Mouse (Mus musculus) heart, embryonic 14.5 days (tissue): ENCODE results near the gene Atp1a2. TPM values are rescaled to one million over a fixed set of nuclear protein-coding genes. Genes with fewer than 3 reads are reported as not detected.
A peak's percentile ranks its signal among the peaks of the same experiment; 100 is the strongest.

ENCODE experiments used
- ATAC-seq: fragments of 200-750 bp; cut with Nextera tagmentation; 2 replicates; pipeline ENCODE4 v1.8.0; 2017; ENCODE audit warnings: low read depth, moderate TSS enrichment; ENCODE audit not compliant: insufficient number of reproducible peaks, insufficient read depth, low FRiP score
- H3K27ac ChIP-seq, 2 experiments: fragments of 200-500 bp in 1 of 2; fragments of 300-500 bp in 1 of 2; sonication (generic) in 1 of 2; replicated peaks in 1 of 2; 2 replicates each; pipeline ENCODE4 v1.5.1; 2012 to 2014; ENCODE audit warnings: low read depth in 2 of 2, low read length in 2 of 2, control low read depth in 1 of 2, mild to moderate bottlenecking in 1 of 2, mixed read lengths in 1 of 2; ENCODE audit not compliant: control insufficient read depth in 1 of 2, insufficient read depth in 1 of 2
- H3K27me3 ChIP-seq: fragments of 300-500 bp; sonication (generic); 2 replicates; pipeline ENCODE4 v1.6.1; 2014; ENCODE audit warnings: mild to moderate bottlenecking, low read length, control low read depth; ENCODE audit not compliant: control insufficient read depth, insufficient read depth
- H3K36me3 ChIP-seq: fragments of 300-500 bp; sonication (generic); 2 replicates; pipeline ENCODE4 v1.6.1; 2014; ENCODE audit warnings: mild to moderate bottlenecking, control low read depth, low read length, mixed read lengths; ENCODE audit not compliant: control insufficient read depth, insufficient read depth
- H3K4me1 ChIP-seq, 2 experiments: fragments of 200-500 bp in 1 of 2; fragments of 300-500 bp in 1 of 2; sonication (generic) in 1 of 2; 2 replicates each; pipeline ENCODE4 v1.6.1; 2012 to 2014; ENCODE audit warnings: low read length in 2 of 2, control low read depth in 1 of 2, mixed read lengths in 1 of 2; ENCODE audit not compliant: control insufficient read depth in 2 of 2, insufficient read depth in 2 of 2
- H3K4me2 ChIP-seq: fragments of 300-500 bp; sonication (generic); 2 replicates; pipeline ENCODE4 v1.6.1; 2014; ENCODE audit warnings: mild to moderate bottlenecking, low read length
- H3K4me3 ChIP-seq, 2 experiments: fragments of 200-500 bp in 1 of 2; fragments of 300-500 bp in 1 of 2; sonication (generic) in 1 of 2; 2 replicates each; pipeline ENCODE4 v1.5.1; 2012 to 2014; ENCODE audit warnings: low read length in 2 of 2, mild to moderate bottlenecking in 2 of 2, control low read depth in 1 of 2, low read depth in 1 of 2, moderate library complexity in 1 of 2; ENCODE audit not compliant: control insufficient read depth in 1 of 2, insufficient read depth in 1 of 2
- H3K9ac ChIP-seq: fragments of 300-500 bp; sonication (generic); 2 replicates; pipeline ENCODE4 v1.6.1; 2014; ENCODE audit warnings: mild to moderate bottlenecking, low read length
- H3K9me3 ChIP-seq: fragments of 300-500 bp; sonication (generic); 2 replicates; pipeline ENCODE4 v1.6.1; 2016; ENCODE audit warnings: low read length, control low read depth; ENCODE audit not compliant: control insufficient read depth
- WGBS: fragments of 180-500 bp; shearing (Covaris S2); extraction: QIAGEN DNeasy Blood & Tissue Kit; methylation state at CpG from one replicate; pipeline ENCODE4 v1.1.7; 2014; 5-methylcytosine and 5-hydroxymethylcytosine counted together
- polyA plus RNA-seq: library from polyadenylated mRNA; unstranded; fragments of >200 nt; fragmentation: Nextera tagmentation; extraction: Ambion mirVana; gene quantifications from 2 replicates; pipeline ENCODE4 v1.2.1, GENCODE M21; 2014

Atp1a2 gene
- polyA plus RNA-seq, 1 experiment from 2014 or later = 7.3 TPM

DNA sequence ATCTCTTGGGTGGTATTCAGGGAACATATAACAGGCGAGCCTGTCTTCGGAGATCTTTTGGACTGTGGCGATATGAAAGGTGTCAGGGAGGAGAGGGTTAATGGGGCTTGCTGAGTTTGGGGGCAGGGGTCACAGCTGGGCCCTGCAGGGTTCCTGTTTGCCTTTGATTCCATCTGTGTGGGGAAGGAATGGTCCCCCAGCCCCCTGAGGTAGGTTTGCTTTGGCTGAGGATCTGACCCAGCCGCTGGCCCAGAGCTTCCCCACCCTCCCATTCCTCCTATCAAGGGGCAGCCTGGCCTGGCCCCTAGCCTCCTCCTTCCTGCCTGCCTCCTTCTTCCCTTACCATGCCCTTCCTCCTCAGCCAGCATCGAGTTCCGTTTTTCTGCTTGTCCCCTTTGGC, 5.0 kb upstream of the Atp1a2 start:
- ATAC-seq = no peak
- H3K4me3 ChIP-seq = no peak overlapping the region

DNA sequence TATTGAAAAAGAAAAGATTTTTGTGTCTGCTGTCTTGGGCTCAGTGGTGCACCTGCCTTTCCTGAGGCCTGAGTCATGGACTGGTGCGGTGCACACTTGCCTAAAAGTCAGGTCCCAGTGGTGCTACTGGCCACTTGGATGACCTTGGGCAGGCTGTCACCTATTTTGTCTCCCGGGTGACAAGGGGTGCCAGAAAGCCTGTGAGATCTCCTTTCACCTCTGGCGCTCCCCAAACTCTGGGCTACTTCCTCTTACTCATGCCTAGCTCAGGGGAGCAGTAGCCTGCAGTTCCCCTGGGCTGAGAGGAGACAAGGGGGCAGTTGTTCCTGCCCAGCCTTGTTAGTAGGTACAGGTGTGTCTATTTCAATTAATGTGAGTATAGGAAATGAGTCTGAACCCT, 4.4 kb upstream of the Atp1a2 start:
- Histone ChIP-seq H3K9ac (no peak overlapping the region), H3K27ac (no peak overlapping the region), H3K4me3 (no peak overlapping the region), H3K36me3 (no peaks in the 10 kb centered on the region), H3K4me1 (peaks cover 37 to 46% of the 10 kb centered on the region in 2 experiments), H3K4me2 (no peak overlapping the region), H3K9me3 (no peaks in the 10 kb centered on the region), H3K27me3 (no peaks in the 10 kb centered on the region)
- no peak for ATAC-seq
- WGBS = 67% methylated on average over 3 of the region's 3 CpGs

More for the DNA sequence above, 5.0 kb upstream of the Atp1a2 start:
- Histone ChIP-seq H3K4me2 (no peak overlapping the region), H3K27ac (no peak overlapping the region), H3K36me3 (no peaks in the 10 kb centered on the region), H3K9me3 (no peaks in the 10 kb centered on the region), H3K4me1 (peaks cover 33 to 44% of the 10 kb centered on the region in 2 experiments), H3K27me3 (no peaks in the 10 kb centered on the region), H3K9ac (no peak overlapping the region)
- WGBS = 39% methylated on average over 6 of the region's 6 CpGs

DNA sequence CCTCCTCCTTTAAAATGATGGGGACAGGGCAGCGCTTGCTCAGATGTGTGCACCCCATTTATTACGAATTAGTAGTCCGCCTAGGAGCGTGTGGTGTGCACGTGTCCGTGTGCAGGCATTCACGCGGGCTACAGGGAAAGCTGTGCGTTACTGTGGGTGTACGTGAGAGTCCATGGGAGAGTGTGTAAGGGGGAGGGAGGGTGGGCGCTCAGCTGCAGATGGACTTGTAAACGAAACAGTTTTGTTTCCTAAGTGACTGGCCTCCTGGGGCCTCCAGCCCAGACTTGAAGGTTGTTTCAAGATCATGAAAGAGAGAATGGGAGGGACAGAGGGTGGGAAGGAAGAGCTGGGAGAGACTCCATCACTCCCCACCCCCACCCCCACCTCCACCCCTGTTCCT, 3.3 kb upstream of the Atp1a2 start:
- Histone ChIP-seq H3K27me3 (no peaks in the 10 kb centered on the region), H3K36me3 (no peaks in the 10 kb centered on the region), H3K9ac (no peak overlapping the region), H3K4me3 (no peak overlapping the region), H3K27ac (peak overlapping the region in 1 of 2 experiments; percentile 34; a peak in 2 of 4 replicates), H3K4me1 (peaks cover 49 to 57% of the 10 kb centered on the region in 2 experiments), H3K9me3 (no peaks in the 10 kb centered on the region), H3K4me2 (no peak overlapping the region)
- ATAC-seq = no peak
- 48% methylated on average over 12 of the region's 12 CpGs for WGBS

DNA sequence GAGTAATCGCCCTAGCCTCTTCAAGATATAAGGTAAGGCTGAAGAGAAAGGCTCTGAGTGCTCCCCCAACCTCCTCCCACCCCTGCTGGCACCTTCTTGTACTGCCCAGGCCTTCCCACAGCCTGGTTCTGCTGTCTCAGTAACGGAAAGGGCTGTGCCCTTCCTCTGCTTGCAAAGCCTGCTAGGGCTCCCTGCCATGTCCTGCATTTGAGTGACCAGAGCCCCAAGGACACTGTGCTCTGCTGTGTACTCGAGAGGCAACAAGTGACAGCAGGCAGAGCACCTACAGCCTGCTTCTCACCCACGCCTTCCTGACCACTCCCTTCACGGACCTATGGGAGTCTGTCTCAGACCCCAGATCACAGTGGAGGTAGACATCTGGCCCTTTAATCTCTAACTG, 2.4 kb upstream of the Atp1a2 start:
- Histone ChIP-seq H3K27ac (peak overlapping the region; percentile 34 to 67), H3K4me2 (no peak overlapping the region), H3K4me3 (no peak overlapping the region), H3K36me3 (no peaks in the 10 kb centered on the region), H3K9ac (peak overlapping the region; percentile 18; the same call in 1 of the 2 replicates), H3K4me1 (peaks cover 56 to 66% of the 10 kb centered on the region in 2 experiments), H3K27me3 (no peaks in the 10 kb centered on the region), H3K9me3 (no peaks in the 10 kb centered on the region)
- 35% methylated on average over 5 of the region's 5 CpGs for WGBS
- no peak for ATAC-seq

DNA sequence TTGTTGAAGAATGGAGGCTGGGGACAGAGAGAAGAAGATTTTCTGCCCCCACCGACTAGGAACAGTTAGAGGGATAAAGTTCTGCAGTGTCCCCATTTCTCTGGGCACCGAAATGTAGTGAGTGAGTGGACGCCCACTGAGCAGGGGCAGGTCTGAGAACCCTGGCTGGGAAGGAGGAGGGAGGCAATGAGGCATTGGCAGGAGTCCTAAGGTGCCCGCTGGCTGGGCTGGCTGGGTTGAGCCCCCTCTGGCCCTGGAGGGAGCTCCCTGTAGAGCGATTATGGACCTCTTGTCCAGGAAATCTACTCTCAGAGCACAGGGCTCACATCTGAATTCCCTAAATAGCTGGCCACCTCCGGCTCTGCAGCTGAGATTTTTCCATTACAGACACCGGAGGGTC, 1.7 kb upstream of the Atp1a2 start:
- H3K36me3 ChIP-seq = no peaks in the 10 kb centered on the region
- H3K9me3 ChIP-seq = no peaks in the 10 kb centered on the region
- 29% methylated on average over 7 of the region's 7 CpGs for WGBS
- H3K9ac ChIP-seq = no peak overlapping the region; the same call in 1 of the 2 replicates
- no peak overlapping the region for H3K4me2 ChIP-seq
- H3K27me3 ChIP-seq = no peaks in the 10 kb centered on the region
- no peak overlapping the region for H3K4me3 ChIP-seq
- peaks cover 56 to 68% of the 10 kb centered on the region in 2 experiments for H3K4me1 ChIP-seq
- peak overlapping the region; percentile 34 to 67 for H3K27ac ChIP-seq
- ATAC-seq = no peak

DNA sequence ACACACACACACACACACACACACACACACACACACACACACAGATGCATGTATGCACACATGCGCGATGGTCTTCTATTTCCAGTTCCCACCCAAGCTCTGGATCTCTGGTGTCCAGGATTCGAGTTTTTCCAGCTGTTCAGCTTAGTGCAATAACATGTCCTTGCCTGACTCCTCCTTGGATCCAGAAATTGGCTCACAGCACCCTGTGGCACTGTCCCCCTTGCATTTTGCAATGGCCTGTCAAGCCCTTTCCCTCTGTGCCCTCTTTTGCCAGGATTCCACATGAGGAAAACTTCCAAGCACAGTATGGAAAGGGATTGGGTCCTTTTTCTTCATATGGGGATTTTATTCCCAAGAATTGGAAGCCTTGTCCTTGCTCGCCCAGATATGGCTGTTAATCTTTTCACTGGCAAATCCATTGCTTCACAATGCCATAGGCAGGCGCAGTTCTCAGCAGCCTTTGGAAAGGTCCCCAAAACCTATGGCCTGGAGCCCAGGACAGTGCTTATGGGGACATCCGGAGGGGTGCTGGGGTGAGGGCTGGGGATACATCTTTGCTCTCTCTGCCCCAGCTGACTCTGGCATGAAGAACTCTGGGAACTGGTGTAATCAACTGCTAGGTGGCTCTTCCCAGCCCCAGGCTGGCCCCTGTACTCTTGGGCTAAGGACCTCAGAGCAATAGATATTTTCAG, 901 bp downstream of the Atp1a2 start:
- Histone ChIP-seq H3K27me3 (no peaks in the 10 kb centered on the region), H3K4me3 (peak overlapping the region; percentile 42 to 66), H3K9ac (peak overlapping the region; percentile 78), H3K4me1 (peaks cover 55 to 57% of the 10 kb centered on the region in 2 experiments), H3K9me3 (no peaks in the 10 kb centered on the region), H3K27ac (peak overlapping the region; percentile 86 to 93), H3K36me3 (peaks cover 10% of the 10 kb centered on the region), H3K4me2 (peak overlapping the region; percentile 75)
- WGBS = 75% methylated on average over 6 of the region's 6 CpGs
- no peak for ATAC-seq

DNA sequence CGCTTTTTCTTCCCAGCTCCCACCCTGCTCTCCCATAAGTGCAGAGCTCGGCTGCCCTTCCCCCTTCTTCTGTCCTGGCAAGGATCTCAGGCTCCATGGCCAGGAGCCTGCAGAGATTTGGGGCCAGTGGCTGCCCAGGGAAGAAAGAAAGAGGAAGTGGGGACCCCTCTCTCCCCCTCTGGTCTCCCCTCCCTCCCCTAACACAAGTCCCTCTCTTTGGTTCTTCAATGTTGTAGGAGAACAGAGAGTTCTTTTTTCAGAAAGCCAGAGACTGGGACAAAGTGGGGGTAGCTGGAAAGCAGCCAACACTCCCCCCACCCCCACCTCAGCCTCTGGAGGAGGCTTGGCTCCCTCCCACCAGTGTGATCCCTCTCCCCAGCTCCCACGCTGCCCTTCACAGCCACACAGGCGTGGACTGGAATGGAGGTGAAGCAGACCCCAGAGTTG, 2.1 kb downstream of the Atp1a2 start:
- no peaks in the 10 kb centered on the region for H3K27me3 ChIP-seq
- no peak for ATAC-seq
- H3K4me2 ChIP-seq = peak overlapping the region; percentile 75
- H3K4me3 ChIP-seq = peak overlapping the region in 1 of 2 experiments; percentile 42; a peak in 1 of 4 replicates
- 27% methylated on average over 4 of the region's 4 CpGs for WGBS
- H3K9ac ChIP-seq = peak overlapping the region; percentile 59
- no peaks in the 10 kb centered on the region for H3K9me3 ChIP-seq
- H3K36me3 ChIP-seq = peaks cover 22% of the 10 kb centered on the region
- peak overlapping the region; percentile 36 to 86 for H3K27ac ChIP-seq
- H3K4me1 ChIP-seq = peaks cover 49 to 51% of the 10 kb centered on the region in 2 experiments
